Mouse (Mus musculus) spleen, adult 2 months (tissue): Measurements from ENCODE around the gene Smg7.

Experiments used
- CTCF ChIP-seq: fragments of 200-500 bp; IDR thresholded peaks from 2 replicates; pipeline ENCODE4 v1.5.1; 2011; ENCODE audit warnings: mild to moderate bottlenecking, inconsistent platforms; ENCODE audit not compliant: insufficient read depth, insufficient read length, insufficient replicate concordance; ENCODE audit errors: extremely low read depth
- POLR2A ChIP-seq: fragments of 200-500 bp; IDR thresholded peaks from 2 replicates; pipeline ENCODE4 v1.6.1; 2011; ENCODE audit warnings: low read depth, low read length, inconsistent platforms

- no peak for TF ChIP-seq CTCF
- no peak for TF ChIP-seq POLR2A
Observed at GRCm38 (mm10) chr1:152840343-152840742, 62.1 kb downstream of the Smg7 start.
